ENCODE assay signal across 18 mouse cellular contexts in genomic region chr2:51013090-51013489, GRCm38 (mm10).
"Had no signal": no experiment of that assay in that cellular context is flagged by ENCODE, and none has a peak within 500 bp of the region (broad histone marks: within the 10 kb centered on the region; RNA-seq: fewer than 3 reads in every experiment).

No protein-coding gene starts in this region.

- H3K36me3 ChIP-seq: midbrain, embryonic 10.5 days; midbrain, embryonic 12.5 days; neural tube, embryonic 13.5 days; neural tube, embryonic 15.5 days had no signal

- DNase-seq: lung, adult 18-20 months; lung, embryonic 14.5 days; lung, postnatal 10 days; lung, postnatal 4 days; midbrain, embryonic 14.5 days; retina, postnatal 1 day; right cerebral cortex, adult 18-20 months; right cerebral cortex, postnatal 25 days; right cerebral cortex, postnatal 4 days; spleen, adult 18-20 months; thymus, adult 18-20 months; thymus, postnatal 14 days; thymus, postnatal 36 days had no signal

- ATAC-seq: midbrain, embryonic 16.5 days had no signal

- H3K27me3 ChIP-seq: midbrain, embryonic 12.5 days; neural tube, embryonic 13.5 days; neural tube, embryonic 15.5 days had no signal
